Mouse (Mus musculus) cortical plate, adult 2 months (tissue): Measurements from ENCODE around the gene Fosl2. TPM values are rescaled to one million over a fixed set of nuclear protein-coding genes. Genes with fewer than 3 reads are reported as not detected.
"Not testable (repeated sequence)": the region's sequence is repeated elsewhere in the genome, so short reads cannot be mapped to it uniquely, and the experiment has no call there.

ENCODE experiments used
- H3K27ac ChIP-seq: fragments of 200-500 bp; 2 replicates; pipeline ENCODE4 v1.5.1; 2012; ENCODE audit warnings: low read length, control low read depth, inconsistent platforms; ENCODE audit not compliant: insufficient read depth
- H3K4me1 ChIP-seq: fragments of 200-500 bp; 2 replicates; pipeline ENCODE4 v1.6.1; 2011; ENCODE audit warnings: low read length; ENCODE audit not compliant: control insufficient read depth, insufficient read depth
- H3K4me3 ChIP-seq: fragments of 200-500 bp; 2 replicates; pipeline ENCODE4 v1.5.1; 2011; ENCODE audit warnings: mild to moderate bottlenecking, low read length, control low read depth; ENCODE audit not compliant: insufficient read depth
- CTCF ChIP-seq: fragments of 200-500 bp; IDR thresholded peaks from 2 replicates; pipeline ENCODE4 v1.5.1; 2011; ENCODE audit warnings: mild to moderate bottlenecking, control low read depth, low read length; ENCODE audit not compliant: insufficient read depth; ENCODE audit errors: extremely low read depth
- POLR2A ChIP-seq: fragments of 200-500 bp; IDR thresholded peaks from 2 replicates; pipeline ENCODE4 v1.6.1; 2011; ENCODE audit warnings: mild to moderate bottlenecking, low read length, control low read depth; ENCODE audit not compliant: insufficient read depth; ENCODE audit errors: extremely low read depth
- polyA plus RNA-seq: library from polyadenylated mRNA; depleted of rRNA; stranded (reverse); fragments of >200 nt; gene quantifications from 2 replicates; pipeline ENCODE4 v1.2.3, GENCODE M21; 2012

The Fosl2 gene
- polyA plus RNA-seq, 1 experiment = 13.1 TPM

- Histone ChIP-seq H3K27ac (no peak overlapping the region), H3K4me1 (peaks cover 1% of the 10 kb centered on the region; the same call in 1 of the 2 replicates), H3K4me3 (no peak overlapping the region)
- no peak for TF ChIP-seq POLR2A
- TF ChIP-seq CTCF = no peak
Observed at GRCm38 (mm10) chr5:32163478-32164043, 28.0 kb downstream of the Fosl2 start.

DNA sequence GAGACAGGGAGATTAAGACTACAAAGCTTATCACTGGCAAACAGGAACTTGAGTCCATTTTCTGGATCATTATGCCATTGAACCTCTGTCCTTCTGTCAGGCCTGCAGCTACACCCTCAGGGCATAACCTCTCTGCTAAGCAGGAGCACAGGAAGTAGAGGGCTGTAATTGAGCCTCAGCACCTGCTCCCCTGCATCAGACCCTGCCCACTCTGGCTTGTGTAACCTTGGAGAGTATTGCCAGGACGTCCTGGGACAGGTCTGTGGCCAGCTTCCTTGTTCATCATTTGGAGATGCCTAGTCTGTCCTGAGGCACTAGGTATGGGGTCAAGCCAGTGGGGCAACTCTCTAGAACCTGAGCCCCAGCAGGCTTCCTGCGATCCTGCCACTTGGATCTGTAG is 36.6 kb downstream of the Fosl2 start:
- no peak for TF ChIP-seq POLR2A
- no peak for TF ChIP-seq CTCF
- Histone ChIP-seq H3K27ac (no peak overlapping the region), H3K4me1 (no peaks in the 10 kb centered on the region), H3K4me3 (no peak overlapping the region)

GRCm38 (mm10) chr5:32176800-32177199 is 41.2 kb downstream of the Fosl2 start:
- Histone ChIP-seq H3K4me3 (no peak overlapping the region), H3K4me1 (no peaks in the 10 kb centered on the region), H3K27ac (no peak overlapping the region)
- TF ChIP-seq POLR2A (no peak), CTCF (no peak)

DNA sequence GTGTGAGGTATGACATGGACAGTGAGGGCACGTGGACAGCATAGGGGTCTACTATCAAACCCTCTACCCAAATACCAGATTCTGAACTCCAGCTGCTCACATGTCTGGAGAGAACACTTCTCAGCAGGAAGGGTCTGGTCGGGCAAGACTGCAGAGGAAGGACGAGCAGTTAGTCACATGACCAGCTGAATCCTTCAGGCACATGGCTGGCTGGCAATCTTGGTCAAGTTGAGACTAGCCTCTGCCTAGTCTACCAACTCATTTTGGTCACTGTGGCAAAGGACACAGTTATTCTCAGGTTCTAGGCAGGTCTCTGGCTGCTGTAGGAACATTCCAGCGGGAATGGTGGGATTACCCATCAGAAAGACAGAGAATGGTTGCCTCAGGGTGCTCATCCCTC is 42.1 kb downstream of the Fosl2 start:
- no peak for TF ChIP-seq POLR2A
- TF ChIP-seq CTCF = no peak
- Histone ChIP-seq H3K4me1 (no peaks in the 10 kb centered on the region), H3K4me3 (no peak overlapping the region), H3K27ac (no peak overlapping the region)

DNA sequence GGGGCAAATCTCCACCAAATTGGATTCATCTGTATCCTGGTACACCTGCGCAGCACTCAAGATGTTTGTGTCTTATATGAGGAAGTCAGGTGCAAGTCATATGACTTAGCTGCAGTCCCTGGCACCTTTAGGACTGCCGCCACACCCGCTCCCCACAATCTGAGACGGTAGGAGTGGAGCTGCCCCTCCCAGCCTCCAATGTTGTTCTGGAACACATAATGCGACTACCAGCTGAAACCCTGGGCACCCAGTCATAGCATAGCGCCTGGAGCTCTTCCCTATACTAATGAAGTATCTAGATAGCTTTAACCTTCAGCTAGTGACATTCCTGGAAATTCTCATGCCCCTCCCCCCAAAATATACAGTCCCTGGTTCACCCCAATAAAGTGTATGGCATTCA is 43.1 kb downstream of the Fosl2 start:
- not testable (repeated sequence) for H3K27ac ChIP-seq, H3K4me1 ChIP-seq, H3K4me3 ChIP-seq

DNA sequence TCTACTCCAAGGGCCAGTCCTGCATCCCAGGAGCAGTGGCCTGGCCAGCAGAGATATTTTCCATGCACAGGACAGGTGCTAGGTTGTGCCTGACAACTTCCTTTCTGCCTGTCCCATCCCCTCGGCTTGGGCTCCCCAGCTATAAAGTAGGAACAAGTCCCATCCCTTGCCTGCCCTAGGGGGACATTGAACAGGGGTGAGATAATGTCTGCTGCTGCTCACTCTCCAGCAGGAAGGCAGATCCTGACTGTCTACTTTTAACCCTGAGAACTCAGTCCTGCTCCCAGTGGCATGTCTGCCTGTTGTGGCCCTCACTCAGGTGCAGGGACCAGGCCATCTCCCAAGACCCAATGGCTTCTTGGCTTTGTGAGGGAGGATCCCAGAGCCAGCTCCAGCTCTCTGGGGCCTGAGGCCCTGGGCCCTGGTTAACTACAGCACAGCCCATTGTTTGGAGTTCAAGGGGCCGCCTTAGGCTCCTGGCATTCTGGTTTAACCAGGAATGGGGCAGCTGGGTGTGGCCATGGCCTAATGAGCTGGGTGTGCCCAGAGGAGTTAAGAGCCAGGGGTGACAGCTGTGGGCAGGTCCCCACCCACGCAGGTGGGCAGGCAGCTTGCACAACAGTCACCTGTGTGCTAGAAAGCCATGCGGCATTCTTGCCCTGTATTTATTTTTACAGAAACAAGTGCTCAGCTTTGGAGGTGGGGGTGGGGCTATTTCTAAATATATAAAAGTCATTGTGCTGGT is 47.5 kb downstream of the Fosl2 start:
- Histone ChIP-seq H3K27ac (no peak overlapping the region), H3K4me1 (no peaks in the 10 kb centered on the region), H3K4me3 (no peak overlapping the region)
- TF ChIP-seq POLR2A = no peak
- no peak for TF ChIP-seq CTCF

DNA sequence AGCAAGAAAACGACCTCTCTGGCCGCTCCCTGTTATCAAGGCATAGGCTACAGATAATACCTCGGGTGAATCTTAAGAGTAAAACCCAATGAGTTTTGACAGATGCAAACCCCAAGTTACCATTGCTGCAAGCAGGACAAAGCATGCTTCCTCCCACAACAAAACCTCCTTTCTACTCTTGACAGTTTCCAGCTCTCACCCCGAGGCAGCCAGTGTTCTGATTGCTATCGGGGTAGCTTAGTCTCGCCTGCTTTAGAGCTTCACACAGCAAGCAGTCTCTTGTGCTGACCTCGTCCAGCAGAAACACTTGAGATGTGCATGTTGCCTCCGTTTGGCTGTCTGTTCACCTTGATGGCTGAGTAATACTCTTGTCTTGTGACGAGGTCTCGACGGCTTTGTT is 52.1 kb downstream of the Fosl2 start:
- no peak overlapping the region for H3K4me3 ChIP-seq
- no peaks in the 10 kb centered on the region for H3K4me1 ChIP-seq
- no peak overlapping the region for H3K27ac ChIP-seq
- no peak for TF ChIP-seq CTCF
- no peak for TF ChIP-seq POLR2A

DNA sequence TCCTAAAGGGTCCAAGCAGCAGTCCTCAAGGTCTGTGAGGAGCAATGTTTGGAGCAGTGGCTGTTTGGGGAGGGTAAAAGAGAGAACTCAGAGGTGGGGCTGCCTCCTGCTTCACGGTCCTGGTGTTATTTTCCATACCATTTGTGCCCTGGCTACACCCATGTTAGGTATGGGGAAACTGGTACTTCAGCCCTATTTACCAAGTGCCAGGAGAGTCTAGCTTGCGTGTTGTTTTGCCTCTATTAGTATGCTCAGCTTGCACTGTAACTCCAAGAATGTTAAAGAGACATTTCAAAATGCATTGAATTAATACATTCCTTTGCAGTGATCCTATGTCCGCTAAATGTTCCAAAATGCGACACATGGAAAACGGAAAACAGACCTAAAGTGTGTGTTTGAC is 55.7 kb downstream of the Fosl2 start:
- no peak for TF ChIP-seq CTCF
- no peak for TF ChIP-seq POLR2A
- no peak overlapping the region for H3K4me3 ChIP-seq
- no peaks in the 10 kb centered on the region for H3K4me1 ChIP-seq
- H3K27ac ChIP-seq = no peak overlapping the region

GRCm38 (mm10) chr5:32192016-32192845 is 56.6 kb downstream of the Fosl2 start:
- TF ChIP-seq CTCF (no peak), POLR2A (no peak)
- no peaks in the 10 kb centered on the region for H3K4me1 ChIP-seq
- H3K27ac ChIP-seq = no peak overlapping the region
- no peak overlapping the region for H3K4me3 ChIP-seq

- TF ChIP-seq POLR2A (no peak), CTCF (no peak)
- Histone ChIP-seq H3K27ac (no peak overlapping the region), H3K4me1 (no peaks in the 10 kb centered on the region), H3K4me3 (no peak overlapping the region)
Observed at GRCm38 (mm10) chr5:32194236-32194635, 58.6 kb downstream of the Fosl2 start.
